Mouse (Mus musculus): ENCODE measurements at regions not wholly inside any gene's neighbourhood (a gene's known extent, or its start where the extent isn't known, plus 50 kb on each side); places are given as distances from the start of the nearest gene placed in this dataset.
"Not testable (repeated sequence)": the region's sequence is repeated elsewhere in the genome, so short reads cannot be mapped to it uniquely, and the experiment has no call there.

- no peak for ATAC-seq (ENCODE audit: poor library complexity, severe bottlenecking)
These were observed 172.0 kb upstream of the Slc25a13 start for GRCm38 (mm10) chr6:6388835-6389440.

- no peak for ATAC-seq (ENCODE audit: poor library complexity, severe bottlenecking)
These were observed 170.6 kb upstream of the Slc25a13 start for GRCm38 (mm10) chr6:6387571-6387970.

- no peak for ATAC-seq (ENCODE audit: poor library complexity, severe bottlenecking)
These were observed 168.0 kb upstream of the Slc25a13 start for GRCm38 (mm10) chr6:6384971-6385370.

GRCm38 (mm10) chr6:6384441-6384840 is 167.5 kb upstream of the Slc25a13 start:
- no peak for ATAC-seq (ENCODE audit: poor library complexity, severe bottlenecking)

- no peak for ATAC-seq (ENCODE audit: poor library complexity, severe bottlenecking)
These were observed 155.4 kb upstream of the Slc25a13 start for GRCm38 (mm10) chr6:6372421-6372820.

GRCm38 (mm10) chr6:6371444-6372093 is 154.6 kb upstream of the Slc25a13 start:
- ATAC-seq (ENCODE audit: poor library complexity, severe bottlenecking) = no peak

- ATAC-seq (ENCODE audit: poor library complexity, severe bottlenecking) = no peak
These were observed 147.1 kb upstream of the Slc25a13 start for GRCm38 (mm10) chr6:6364037-6364436.

- no peak for ATAC-seq (ENCODE audit: poor library complexity, severe bottlenecking)
These were observed 145.8 kb upstream of the Slc25a13 start for GRCm38 (mm10) chr6:6362678-6363354.

GRCm38 (mm10) chr6:6361181-6361580 is 144.2 kb upstream of the Slc25a13 start:
- not testable (repeated sequence) for ATAC-seq (ENCODE audit: poor library complexity, severe bottlenecking)

- ATAC-seq (ENCODE audit: poor library complexity, severe bottlenecking) = no peak
These were observed 140.5 kb upstream of the Slc25a13 start for GRCm38 (mm10) chr6:6357477-6357876.

GRCm38 (mm10) chr6:6356967-6357366 is 140.0 kb upstream of the Slc25a13 start:
- ATAC-seq (ENCODE audit: poor library complexity, severe bottlenecking) = no peak

GRCm38 (mm10) chr6:6335251-6335650 is 118.3 kb upstream of the Slc25a13 start:
- ATAC-seq (ENCODE audit: poor library complexity, severe bottlenecking) = no peak

- no peak for ATAC-seq (ENCODE audit: poor library complexity, severe bottlenecking)
These were observed 113.3 kb upstream of the Slc25a13 start for GRCm38 (mm10) chr6:6330271-6330670.

GRCm38 (mm10) chr6:6325516-6325915 is 108.5 kb upstream of the Slc25a13 start:
- no peak for ATAC-seq (ENCODE audit: poor library complexity, severe bottlenecking)

- ATAC-seq (ENCODE audit: poor library complexity, severe bottlenecking) = no peak
These were observed 99.8 kb upstream of the Slc25a13 start for GRCm38 (mm10) chr6:6316725-6317124.

- ATAC-seq (ENCODE audit: poor library complexity, severe bottlenecking) = no peak
These were observed 96.2 kb upstream of the Slc25a13 start for GRCm38 (mm10) chr6:6313171-6313570.

- no peak for ATAC-seq (ENCODE audit: poor library complexity, severe bottlenecking)
These were observed 93.2 kb upstream of the Slc25a13 start for GRCm38 (mm10) chr6:6310213-6310612.

- no peak for ATAC-seq (ENCODE audit: poor library complexity, severe bottlenecking)
These were observed 90.6 kb upstream of the Slc25a13 start for GRCm38 (mm10) chr6:6307618-6308017.

GRCm38 (mm10) chr6:6303767-6304166 is 86.8 kb upstream of the Slc25a13 start:
- no peak for ATAC-seq (ENCODE audit: poor library complexity, severe bottlenecking)

- no peak for ATAC-seq (ENCODE audit: poor library complexity, severe bottlenecking)
These were observed 84.1 kb upstream of the Slc25a13 start for GRCm38 (mm10) chr6:6301001-6301510.

GRCm38 (mm10) chr6:6298867-6299852 is 82.2 kb upstream of the Slc25a13 start:
- ATAC-seq (ENCODE audit: poor library complexity, severe bottlenecking) = peak; percentile 35; the same call in 1 of the 2 replicates
